Mouse (Mus musculus): Measurements from ENCODE around the gene Ndufb11.

GRCm38 (mm10) chrX:20587968-20588367, 29.5 kb downstream of the Ndufb11 start:
- TF ChIP-seq E2F4 (IDR thresholded peaks at IDR 0.05; ENCODE audit: borderline replicate concordance, low read depth, low read length) (no peak), MAX (IDR thresholded peaks at IDR 0.05; ENCODE audit: low read length) (no peak), POLR2A (IDR thresholded peaks at IDR 0.05; ENCODE audit: control insufficient read depth in 1 of 2, insufficient read depth in 1 of 2, low read depth in 1 of 2, low read length in 2 of 2, poor library complexity in 1 of 2) (no peak), GATA1 (IDR thresholded peaks at IDR 0.05; ENCODE audit: low read depth, low read length) (no peak)
